Mouse (Mus musculus) small intestine, adult 2 months (tissue): Measurements from ENCODE around the gene Rexo1. TPM values are rescaled to one million over a fixed set of nuclear protein-coding genes. Genes with fewer than 3 reads are reported as not detected.
A peak's percentile ranks its signal among the peaks of the same experiment; 100 is the strongest.

Experiments
- H3K27ac ChIP-seq: fragments of 200-500 bp; 2 replicates; pipeline ENCODE4 v1.5.1; 2012; ENCODE audit warnings: low read depth, low read length, control low read depth, inconsistent platforms; ENCODE audit not compliant: insufficient read depth
- H3K27me3 ChIP-seq: fragments of 200-500 bp; 2 replicates; pipeline ENCODE4 v1.6.1; 2012; ENCODE audit warnings: mild to moderate bottlenecking, moderate library complexity, low read length, inconsistent platforms; ENCODE audit not compliant: control insufficient read depth, insufficient read depth
- H3K36me3 ChIP-seq: fragments of 200-500 bp; 2 replicates; pipeline ENCODE4 v1.6.1; 2012; ENCODE audit warnings: mild to moderate bottlenecking, low read length, control low read depth, inconsistent platforms; ENCODE audit not compliant: control insufficient read depth, insufficient read depth
- H3K4me1 ChIP-seq: fragments of 200-500 bp; 2 replicates; pipeline ENCODE4 v1.6.1; 2012; ENCODE audit warnings: low read length, inconsistent platforms, mixed read lengths; ENCODE audit not compliant: control insufficient read depth, insufficient read depth, insufficient read length
- H3K4me3 ChIP-seq: fragments of 200-500 bp; 2 replicates; pipeline ENCODE4 v1.5.1; 2012; ENCODE audit warnings: low read depth, mild to moderate bottlenecking, control low read depth, inconsistent platforms, low read length, moderate library complexity
- CTCF ChIP-seq: fragments of 200-500 bp; IDR thresholded peaks from 2 replicates; pipeline ENCODE4 v1.5.1; 2012; ENCODE audit warnings: low read depth, mild to moderate bottlenecking, control low read depth, inconsistent platforms, low read length, moderate library complexity, mixed read lengths; ENCODE audit not compliant: insufficient replicate concordance, insufficient read length; ENCODE audit errors: extremely low read depth
- POLR2A ChIP-seq: fragments of 200-500 bp; IDR thresholded peaks from 2 replicates; pipeline ENCODE4 v1.6.1; 2012; ENCODE audit warnings: low read depth, mild to moderate bottlenecking, control low read depth, inconsistent platforms, low read length, moderate library complexity
- WGBS: fragments of 180-500 bp; shearing (Covaris S2); methylation state at CpG from one replicate; pipeline ENCODE4 v1.1.7; 2018; 5-methylcytosine and 5-hydroxymethylcytosine counted together
- polyA plus RNA-seq: library from polyadenylated mRNA; depleted of rRNA; stranded (reverse); fragments of >200 nt; gene quantifications from 2 replicates; pipeline ENCODE4 v1.2.3, GENCODE M21; 2012

Gene Rexo1
- polyA plus RNA-seq, 1 experiment = 63.7 TPM

DNA sequence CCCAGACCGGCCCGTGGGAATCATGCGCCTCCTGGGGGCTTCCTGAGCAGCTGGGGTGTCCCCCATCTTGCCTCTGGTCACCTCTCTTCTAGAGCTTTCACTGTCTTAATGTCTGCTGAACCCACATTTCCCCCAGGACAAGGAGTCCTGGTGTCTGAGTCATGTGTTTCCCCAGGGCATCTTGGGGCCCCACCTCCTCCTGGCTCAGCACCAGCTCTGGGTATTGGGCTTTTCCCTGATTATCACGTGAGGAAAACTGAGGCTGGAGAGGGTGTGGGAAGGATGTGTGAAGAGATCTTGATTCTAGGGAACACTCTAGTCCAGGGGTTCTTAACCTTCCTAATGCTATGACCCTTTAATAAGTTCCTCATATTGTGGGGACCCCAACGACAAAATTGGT lies 23.2 kb downstream of the Rexo1 start:
- Histone ChIP-seq H3K36me3 (peaks cover 17% of the 10 kb centered on the region), H3K4me1 (peaks cover 8% of the 10 kb centered on the region), H3K27me3 (peaks cover 7% of the 10 kb centered on the region), H3K4me3 (no peak overlapping the region), H3K27ac (no peak overlapping the region)
- TF ChIP-seq POLR2A (no peak), CTCF (no peak)
- WGBS = 50% methylated on average over 5 of the region's 5 CpGs

DNA sequence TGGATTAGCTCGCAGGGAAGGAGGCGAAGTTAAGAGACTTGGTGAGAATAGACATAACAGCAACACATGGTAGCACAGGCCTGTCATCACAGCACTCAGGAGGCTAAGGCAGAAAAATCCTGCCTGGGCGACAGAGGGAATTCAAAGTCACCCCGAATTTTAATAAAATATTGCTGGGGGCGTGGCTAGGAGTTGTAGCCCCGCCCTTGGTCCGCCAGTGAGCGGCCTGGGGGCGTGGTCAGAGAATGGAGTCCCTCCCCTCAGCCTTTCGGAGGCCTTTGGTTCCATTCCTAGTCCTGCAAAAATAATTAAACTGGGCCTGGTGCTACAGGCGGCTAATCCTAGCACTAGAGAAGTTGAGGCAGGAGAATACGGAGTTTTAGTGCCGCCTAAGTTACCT lies 25.6 kb downstream of the Rexo1 start:
- H3K4me3 ChIP-seq = no peak overlapping the region
- WGBS = 16% methylated on average over 13 of the region's 13 CpGs

GRCm38 (mm10) chr10:80535071-80535470 lies 26.3 kb downstream of the Rexo1 start:
- Histone ChIP-seq H3K27ac (no peak overlapping the region), H3K4me3 (peak overlapping the region; percentile 23), H3K4me1 (peaks cover 8% of the 10 kb centered on the region), H3K27me3 (peaks cover 7% of the 10 kb centered on the region), H3K36me3 (no peaks in the 10 kb centered on the region)
- 7% methylated on average over 14 of the region's 14 CpGs for WGBS
- TF ChIP-seq CTCF = no peak
- no peak for TF ChIP-seq POLR2A

More for the DNA sequence above, 25.6 kb downstream of the Rexo1 start:
- no peaks in the 10 kb centered on the region for H3K36me3 ChIP-seq
- peaks cover 7% of the 10 kb centered on the region for H3K27me3 ChIP-seq
- peaks cover 8% of the 10 kb centered on the region for H3K4me1 ChIP-seq
- TF ChIP-seq POLR2A (no peak), CTCF (no peak)
- H3K27ac ChIP-seq = no peak overlapping the region

- Histone ChIP-seq H3K27ac (no peak overlapping the region), H3K36me3 (no peaks in the 10 kb centered on the region), H3K27me3 (peaks cover 7% of the 10 kb centered on the region), H3K4me1 (peaks cover 6% of the 10 kb centered on the region), H3K4me3 (no peak overlapping the region)
- TF ChIP-seq CTCF = no peak
- no peak for TF ChIP-seq POLR2A
- 8% methylated on average over 7 of the region's 7 CpGs for WGBS
These were observed 27.7 kb downstream of the Rexo1 start for GRCm38 (mm10) chr10:80533704-80534103.

GRCm38 (mm10) chr10:80532783-80533182 lies 28.6 kb downstream of the Rexo1 start:
- Histone ChIP-seq H3K4me1 (peaks cover 6% of the 10 kb centered on the region), H3K27ac (no peak overlapping the region), H3K27me3 (peaks cover 7% of the 10 kb centered on the region), H3K36me3 (no peaks in the 10 kb centered on the region), H3K4me3 (no peak overlapping the region)
- WGBS = 78% methylated on average over 11 of the region's 11 CpGs
- TF ChIP-seq CTCF (no peak), POLR2A (no peak)

DNA sequence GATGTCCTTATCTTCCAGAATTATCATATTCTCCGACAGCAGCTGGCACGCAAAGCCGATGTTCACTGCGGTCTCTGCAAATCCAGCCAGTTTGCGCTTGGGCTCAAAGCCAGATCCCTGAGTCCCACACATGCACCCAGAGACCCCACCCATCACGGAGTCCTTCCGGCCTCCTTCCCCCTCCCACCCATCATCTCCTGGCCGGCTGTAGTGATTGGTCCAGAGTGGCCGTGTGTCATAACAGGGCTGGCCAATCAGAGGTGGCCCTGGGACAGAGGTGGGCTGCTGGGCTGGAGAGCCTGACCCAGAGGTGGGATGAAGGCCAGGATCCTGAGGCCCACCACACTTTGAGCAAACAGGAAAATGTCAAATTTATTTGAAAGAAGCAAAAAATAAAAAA lies 35.2 kb downstream of the Rexo1 start:
- Histone ChIP-seq H3K27me3 (no peaks in the 10 kb centered on the region), H3K36me3 (no peaks in the 10 kb centered on the region), H3K27ac (no peak overlapping the region), H3K4me3 (no peak overlapping the region), H3K4me1 (no peaks in the 10 kb centered on the region)
- WGBS = 26% methylated on average over 9 of the region's 9 CpGs
- TF ChIP-seq POLR2A (no peak), CTCF (no peak)

DNA sequence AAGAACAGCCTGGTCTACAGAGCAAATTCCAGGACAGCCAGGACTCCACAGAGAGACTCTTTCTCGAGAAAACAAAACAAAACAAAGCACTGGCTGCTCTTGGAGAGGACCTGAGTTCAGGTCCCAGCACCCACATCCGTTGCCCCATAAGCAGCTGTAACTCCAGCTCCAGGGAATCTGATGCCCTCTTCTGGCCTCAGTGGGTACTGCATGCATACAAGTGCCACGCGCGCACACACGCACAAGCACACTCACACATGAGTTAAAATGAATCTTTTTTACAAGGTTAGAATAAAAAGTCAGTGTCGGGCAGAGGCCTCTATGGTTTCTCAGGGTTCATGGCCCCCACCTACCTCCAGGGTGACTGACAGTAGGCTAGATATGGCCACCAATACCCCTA lies 38.1 kb downstream of the Rexo1 start:
- no peaks in the 10 kb centered on the region for H3K27me3 ChIP-seq
- WGBS = 94% methylated on average over 7 of the region's 7 CpGs
- H3K36me3 ChIP-seq = no peaks in the 10 kb centered on the region
- no peak overlapping the region for H3K4me3 ChIP-seq
- no peak overlapping the region for H3K27ac ChIP-seq
- TF ChIP-seq POLR2A (no peak), CTCF (peak; percentile 25; the same call in 1 of the 2 replicates)
- H3K4me1 ChIP-seq = no peaks in the 10 kb centered on the region
